Mouse (Mus musculus) intestine, embryonic 14.5 days (tissue): Measurements from ENCODE around the gene 2610318N02Rik. TPM values are rescaled to one million over a fixed set of nuclear protein-coding genes. Genes with fewer than 3 reads are reported as not detected.

Experiments used
- ATAC-seq: fragments of 200-750 bp; cut with Nextera tagmentation; replicated peaks from 2 replicates; pipeline ENCODE4 v1.8.0; 2017; ENCODE audit warnings: low read depth, moderate number of reproducible peaks, moderate TSS enrichment, moderate library complexity; ENCODE audit not compliant: low FRiP score, low TSS enrichment
- DNase-seq: peaks from one replicate; pipeline ENCODE4 v3.0.0-alpha.2; 2018; ENCODE audit warnings: low spot score
- H3K27ac ChIP-seq: fragments of 300-500 bp; sonication (generic); 2 replicates; pipeline ENCODE4 v1.5.1; 2014; ENCODE audit warnings: low read depth, mild to moderate bottlenecking, control low read depth
- H3K27me3 ChIP-seq: fragments of 300-500 bp; sonication (generic); replicated peaks from 2 replicates; pipeline ENCODE4 v1.6.1; 2014; ENCODE audit warnings: low read length, control low read depth; ENCODE audit not compliant: control insufficient read depth, insufficient read depth
- H3K36me3 ChIP-seq: fragments of 300-500 bp; sonication (generic); 2 replicates; pipeline ENCODE4 v1.6.1; 2014; ENCODE audit warnings: low read length, control low read depth; ENCODE audit not compliant: control insufficient read depth, insufficient read depth
- H3K4me1 ChIP-seq: fragments of 300-500 bp; sonication (generic); replicated peaks from 2 replicates; pipeline ENCODE4 v1.6.1; 2014; ENCODE audit warnings: low read length, control low read depth, mixed read lengths; ENCODE audit not compliant: control insufficient read depth, insufficient read depth
- H3K4me2 ChIP-seq: fragments of 300-500 bp; sonication (generic); 2 replicates; pipeline ENCODE4 v1.6.1; 2014; ENCODE audit warnings: low read length
- H3K4me3 ChIP-seq: fragments of 300-500 bp; sonication (generic); 2 replicates; pipeline ENCODE4 v1.5.1; 2014; ENCODE audit warnings: low read depth, low read length, control low read depth, mixed read lengths
- H3K9ac ChIP-seq: fragments of 300-500 bp; sonication (generic); 2 replicates; pipeline ENCODE4 v1.6.1; 2014; ENCODE audit warnings: mild to moderate bottlenecking, low read length
- H3K9me3 ChIP-seq: fragments of 300-500 bp; sonication (generic); 2 replicates; pipeline ENCODE4 v1.6.1; 2016; ENCODE audit warnings: low read length, control low read depth; ENCODE audit not compliant: control insufficient read depth
- WGBS: fragments of 180-500 bp; shearing (Covaris S2); extraction: QIAGEN DNeasy Blood & Tissue Kit; methylation state at CpG from one replicate; pipeline ENCODE4 v1.1.7; 2014; 5-methylcytosine and 5-hydroxymethylcytosine counted together
- polyA plus RNA-seq: library from polyadenylated mRNA; unstranded; fragments of >200 nt; fragmentation: Nextera tagmentation; extraction: Ambion mirVana; gene quantifications from 2 replicates; pipeline ENCODE4 v1.2.1, GENCODE M21; 2014

Gene 2610318N02Rik
- polyA plus RNA-seq, 1 experiment from 2014 or later: 38.5 TPM

DNA sequence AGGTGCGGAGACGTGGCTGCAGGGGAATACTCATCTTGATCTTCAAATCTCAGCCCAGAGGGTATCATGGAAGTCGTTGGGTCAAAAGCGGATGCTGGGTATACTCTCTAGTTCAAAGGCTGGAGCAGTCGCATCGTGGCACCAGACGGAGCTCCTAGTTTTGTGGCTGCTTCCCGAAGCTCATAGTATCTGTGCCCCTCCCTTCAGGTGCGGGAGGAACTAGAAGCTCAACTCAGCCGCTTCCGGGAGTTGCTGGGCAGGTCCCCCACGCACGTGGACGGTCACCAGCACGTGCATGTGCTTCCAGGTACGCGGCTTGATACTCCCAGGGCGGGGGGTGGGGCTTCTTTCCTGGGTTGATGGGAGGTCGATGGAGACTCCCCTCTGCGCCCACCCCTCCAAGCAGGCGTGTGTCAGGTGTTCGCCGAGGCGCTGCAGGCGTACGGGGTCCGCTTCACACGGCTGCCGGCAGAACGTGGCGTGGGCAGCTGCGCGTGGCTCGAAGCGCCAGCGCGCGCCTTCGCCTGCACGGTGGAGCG, 22.5 kb upstream of the 2610318N02Rik start:
- WGBS: under 1% methylated on average over 41 of the region's 41 CpGs
- Histone ChIP-seq H3K4me1 (peaks cover 13% of the 10 kb centered on the region), H3K4me2 (peak overlapping the region; percentile 99), H3K9ac (peak overlapping the region; percentile 52), H3K27me3 (0 out of 2 replicates have a peak, but pooled peaks cover 3% of the 10 kb centered on the region), H3K9me3 (no peaks in the 10 kb centered on the region), H3K36me3 (peaks cover 5% of the 10 kb centered on the region), H3K27ac (no peak overlapping the region), H3K4me3 (peak overlapping the region; percentile 61)
- DNase-seq: peak; percentile 83
- peak; percentile 40 for ATAC-seq

DNA sequence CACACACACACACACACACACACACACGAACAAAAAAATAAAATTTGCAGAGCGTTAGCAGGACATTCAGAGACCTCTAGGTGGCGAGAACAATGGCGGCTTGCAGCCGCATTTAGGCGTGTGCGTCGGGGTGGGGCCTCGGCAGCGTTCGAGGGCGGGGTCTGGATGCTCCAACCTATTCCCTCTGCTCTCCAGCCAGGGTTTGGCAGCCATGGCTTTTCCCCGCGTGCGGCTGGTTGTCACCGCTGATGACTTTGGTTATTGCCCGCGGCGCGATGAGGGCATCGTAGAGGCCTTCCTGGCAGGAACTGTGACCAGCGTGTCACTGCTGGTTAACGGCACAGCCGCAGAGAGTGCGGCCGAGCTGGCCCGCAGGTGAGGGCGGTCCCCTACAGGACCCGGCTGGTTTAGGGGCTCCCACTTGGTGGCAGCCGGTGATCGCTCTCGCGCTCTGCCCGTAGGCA, 21.8 kb upstream of the 2610318N02Rik start, which contains the start of gene Ccdc116:
Gene Ccdc116, minus strand, starts transcription at position 458 of the 464 bp plus-strand sequence.
- Histone ChIP-seq H3K4me1 (peaks cover 13% of the 10 kb centered on the region), H3K9me3 (no peaks in the 10 kb centered on the region), H3K9ac (peak within 1 kb of the TSS; percentile 52), H3K4me3 (peak within 1 kb of the TSS; percentile 61), H3K4me2 (peak within 1 kb of the TSS; percentile 99), H3K27ac (no peak within 1 kb of the TSS), H3K27me3 (0 out of 2 replicates have a peak, but pooled peaks cover 3% of the 10 kb centered on the region), H3K36me3 (no peaks in the 10 kb centered on the region)
- ATAC-seq: peak; percentile 80
- peak; percentile 91 for DNase-seq
- under 1% methylated on average over 34 of the region's 34 CpGs for WGBS

- DNase-seq: no peak
Observed at GRCm38 (mm10) chr16:17144339-17144738, 19.4 kb upstream of the 2610318N02Rik start, which contains the start of gene Ydjc. Gene Ydjc (plus strand): TSS chr16:17144621.

GRCm38 (mm10) chr16:17137355-17137754, 12.4 kb upstream of the 2610318N02Rik start:
- WGBS: 84% methylated on average over 15 of the region's 15 CpGs
- Histone ChIP-seq H3K4me3 (no peak overlapping the region), H3K36me3 (no peaks in the 10 kb centered on the region), H3K9me3 (no peaks in the 10 kb centered on the region), H3K27me3 (no peaks in the 10 kb centered on the region), H3K4me2 (no peak overlapping the region), H3K4me1 (peaks cover 5% of the 10 kb centered on the region; the same call in 1 of the 2 replicates), H3K9ac (no peak overlapping the region), H3K27ac (no peak overlapping the region)
- no peak for DNase-seq
- no peak for ATAC-seq

More at GRCm38 (mm10) chr16:17144339-17144738, 19.4 kb upstream of the 2610318N02Rik start, which contains the start of gene Ydjc:
- ATAC-seq: no peak
- H3K27ac ChIP-seq: no peak within 1 kb of the TSS
- 20% methylated on average over 7 of the region's 7 CpGs for WGBS
- no peaks in the 10 kb centered on the region for H3K9me3 ChIP-seq
- H3K27me3 ChIP-seq: 0 out of 2 replicates have a peak, but pooled peaks cover 3% of the 10 kb centered on the region
- no peaks in the 10 kb centered on the region for H3K36me3 ChIP-seq
- no peak within 1 kb of the TSS for H3K4me3 ChIP-seq
- peaks cover 13% of the 10 kb centered on the region for H3K4me1 ChIP-seq
- no peak within 1 kb of the TSS for H3K4me2 ChIP-seq
- no peak within 1 kb of the TSS for H3K9ac ChIP-seq

- H3K27ac ChIP-seq: peak overlapping the region; percentile 62; the same call in 1 of the 2 replicates
- no peaks in the 10 kb centered on the region for H3K27me3 ChIP-seq
- H3K9me3 ChIP-seq: no peaks in the 10 kb centered on the region
- H3K4me2 ChIP-seq: peak overlapping the region; percentile 96
- H3K36me3 ChIP-seq: 0 out of 2 replicates have a peak, but pooled peaks cover 6% of the 10 kb centered on the region
- peak overlapping the region; percentile 57 for H3K9ac ChIP-seq
- DNase-seq (peak; percentile 56), ATAC-seq (no peak)
- WGBS: 20% methylated on average over 7 of the region's 7 CpGs
- peak overlapping the region; percentile 78 for H3K4me3 ChIP-seq
- peaks cover 12% of the 10 kb centered on the region for H3K4me1 ChIP-seq
Observed at GRCm38 (mm10) chr16:17132906-17133200, 7.9 kb upstream of the 2610318N02Rik start.

- Histone ChIP-seq H3K9ac (peak within 1 kb of the TSS; percentile 72), H3K9me3 (no peaks in the 10 kb centered on the region), H3K27me3 (no peaks in the 10 kb centered on the region), H3K27ac (peak within 1 kb of the TSS; percentile 62), H3K4me3 (peak within 1 kb of the TSS; percentile 78), H3K36me3 (0 out of 2 replicates have a peak, but pooled peaks cover 6% of the 10 kb centered on the region), H3K4me2 (peak within 1 kb of the TSS; percentile 96), H3K4me1 (peaks cover 12% of the 10 kb centered on the region)
- peak; percentile 99 for ATAC-seq
- under 1% methylated on average over 47 of the region's 47 CpGs for WGBS
- DNase-seq: peak; percentile 98
Observed at GRCm38 (mm10) chr16:17132089-17132905, 7.3 kb upstream of the 2610318N02Rik start, which contains the start of gene Sdf2l1. Gene Sdf2l1 (minus strand): TSS chr16:17132383.

- Histone ChIP-seq H3K4me3 (peak overlapping the region; percentile 78), H3K27me3 (no peaks in the 10 kb centered on the region), H3K36me3 (0 out of 2 replicates have a peak, but pooled peaks cover 6% of the 10 kb centered on the region), H3K9me3 (no peaks in the 10 kb centered on the region), H3K4me2 (peak overlapping the region; percentile 96), H3K27ac (peak overlapping the region; percentile 57), H3K9ac (peak overlapping the region; percentile 72), H3K4me1 (peaks cover 12% of the 10 kb centered on the region)
- ATAC-seq: no peak
- DNase-seq: no peak
- 3% methylated on average over 43 of the region's 43 CpGs for WGBS
Observed at GRCm38 (mm10) chr16:17131191-17132088, 6.5 kb upstream of the 2610318N02Rik start.

GRCm38 (mm10) chr16:17127292-17127691, 2.3 kb upstream of the 2610318N02Rik start:
- Histone ChIP-seq H3K4me1 (peaks cover 19% of the 10 kb centered on the region), H3K9ac (no peak overlapping the region), H3K36me3 (peaks cover 10% of the 10 kb centered on the region), H3K4me2 (no peak overlapping the region), H3K9me3 (no peaks in the 10 kb centered on the region), H3K27me3 (no peaks in the 10 kb centered on the region), H3K27ac (no peak overlapping the region), H3K4me3 (no peak overlapping the region)
- WGBS: 97% methylated on average over 1 of the region's 1 CpGs
- DNase-seq (no peak), ATAC-seq (no peak)
